Mouse (Mus musculus): ENCODE measurements around the gene Rapgef2. TPM values are rescaled to one million over a fixed set of nuclear protein-coding genes. Genes with fewer than 3 reads are reported as not detected.
"Not testable (repeated sequence)": the region's sequence is repeated elsewhere in the genome, so short reads cannot be mapped to it uniquely, and the experiment has no call there.

Rapgef2 gene
- polyA plus RNA-seq, 1 experiment from 2014 or later: 8.9 TPM

GRCm38 (mm10) chr3:79064096-79064495, 222.2 kb downstream of the Rapgef2 start:
- H3K4me1 ChIP-seq (replicated peaks): no peaks in the 10 kb centered on the region
- 92% methylated on average over 10 of the region's 10 CpGs for WGBS
- ATAC-seq: no peak
- H3K27me3 ChIP-seq: no peaks in the 10 kb centered on the region
- H3K4me2 ChIP-seq (replicated peaks): no peak overlapping the region
- no peak overlapping the region for H3K9ac ChIP-seq (replicated peaks)
- no peaks in the 10 kb centered on the region for H3K9me3 ChIP-seq
- H3K4me3 ChIP-seq (replicated peaks): no peak overlapping the region
- H3K36me3 ChIP-seq: peaks cover 43% of the 10 kb centered on the region
- H3K27ac ChIP-seq: no peak overlapping the region

GRCm38 (mm10) chr3:79061426-79061825, 224.9 kb downstream of the Rapgef2 start:
- Histone ChIP-seq H3K4me3 (replicated peaks) (no peak overlapping the region), H3K27me3 (no peaks in the 10 kb centered on the region), H3K36me3 (peaks cover 23% of the 10 kb centered on the region), H3K9me3 (no peaks in the 10 kb centered on the region), H3K9ac (replicated peaks) (no peak overlapping the region), H3K4me1 (replicated peaks) (no peaks in the 10 kb centered on the region), H3K27ac (no peak overlapping the region), H3K4me2 (replicated peaks) (no peak overlapping the region)
- no peak for ATAC-seq
- WGBS: 90% methylated on average over 6 of the region's 6 CpGs

DNA sequence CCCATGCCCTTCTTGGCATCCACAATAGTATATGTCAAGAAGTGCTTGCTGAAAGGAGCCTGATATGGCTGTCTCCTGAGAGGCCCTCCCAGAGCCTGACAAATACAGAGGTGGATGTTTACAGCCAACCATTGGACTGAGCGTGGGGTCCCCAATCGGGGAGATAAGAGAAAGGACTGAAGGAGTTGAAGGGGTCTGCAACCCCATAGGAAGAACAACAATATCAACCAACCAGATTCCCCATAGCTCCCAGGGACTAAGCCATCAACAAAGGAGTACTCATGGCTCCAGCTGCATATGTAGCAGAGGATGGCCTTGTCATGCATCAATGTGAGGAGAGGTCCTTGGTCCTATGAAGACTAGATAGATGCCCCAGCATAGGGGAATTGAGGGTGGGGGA, 227.8 kb downstream of the Rapgef2 start:
- H3K9me3 ChIP-seq; H3K36me3 ChIP-seq; H3K4me2 ChIP-seq (replicated peaks); H3K27ac ChIP-seq; H3K4me3 ChIP-seq (replicated peaks); H3K4me1 ChIP-seq (replicated peaks); H3K27me3 ChIP-seq; H3K9ac ChIP-seq (replicated peaks); ATAC-seq: not testable (repeated sequence)
- 86% methylated on average over 2 of the region's 2 CpGs for WGBS

DNA sequence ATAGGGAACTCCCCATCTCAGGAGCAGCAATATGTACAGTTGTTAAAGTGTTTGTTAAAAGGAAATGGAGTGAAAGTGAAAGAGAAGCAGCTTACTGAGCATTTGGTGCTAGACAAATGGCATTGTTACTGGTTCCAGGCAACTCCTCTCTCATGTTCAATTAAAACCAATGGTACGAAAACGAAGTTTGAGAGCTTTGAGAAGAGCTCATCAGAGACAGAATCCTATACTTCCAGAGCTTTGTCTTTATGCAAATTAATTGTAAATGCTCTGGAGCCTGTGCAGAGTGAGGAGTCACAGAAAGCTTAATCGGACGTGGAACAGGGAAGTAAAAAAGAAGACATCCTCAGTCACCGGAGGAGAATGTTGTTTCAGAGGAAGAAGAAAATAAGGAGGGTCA, 241.1 kb downstream of the Rapgef2 start:
- Histone ChIP-seq H3K27ac (no peak overlapping the region), H3K4me2 (replicated peaks) (no peak overlapping the region), H3K27me3 (no peaks in the 10 kb centered on the region), H3K4me1 (replicated peaks) (no peaks in the 10 kb centered on the region), H3K9me3 (no peaks in the 10 kb centered on the region), H3K9ac (replicated peaks) (no peak overlapping the region), H3K36me3 (no peaks in the 10 kb centered on the region), H3K4me3 (replicated peaks) (no peak overlapping the region)
- ATAC-seq: no peak
- WGBS: 76% methylated on average over 5 of the region's 5 CpGs

- H3K27ac ChIP-seq: no peak overlapping the region
- 84% methylated on average over 3 of the region's 3 CpGs for WGBS
- H3K4me3 ChIP-seq (replicated peaks): no peak overlapping the region
- no peaks in the 10 kb centered on the region for H3K4me1 ChIP-seq (replicated peaks)
- H3K9me3 ChIP-seq: no peaks in the 10 kb centered on the region
- ATAC-seq: no peak
- no peaks in the 10 kb centered on the region for H3K36me3 ChIP-seq
- no peak overlapping the region for H3K4me2 ChIP-seq (replicated peaks)
- no peak overlapping the region for H3K9ac ChIP-seq (replicated peaks)
- H3K27me3 ChIP-seq: no peaks in the 10 kb centered on the region
Measured at GRCm38 (mm10) chr3:79042973-79043372, 243.3 kb downstream of the Rapgef2 start.

DNA sequence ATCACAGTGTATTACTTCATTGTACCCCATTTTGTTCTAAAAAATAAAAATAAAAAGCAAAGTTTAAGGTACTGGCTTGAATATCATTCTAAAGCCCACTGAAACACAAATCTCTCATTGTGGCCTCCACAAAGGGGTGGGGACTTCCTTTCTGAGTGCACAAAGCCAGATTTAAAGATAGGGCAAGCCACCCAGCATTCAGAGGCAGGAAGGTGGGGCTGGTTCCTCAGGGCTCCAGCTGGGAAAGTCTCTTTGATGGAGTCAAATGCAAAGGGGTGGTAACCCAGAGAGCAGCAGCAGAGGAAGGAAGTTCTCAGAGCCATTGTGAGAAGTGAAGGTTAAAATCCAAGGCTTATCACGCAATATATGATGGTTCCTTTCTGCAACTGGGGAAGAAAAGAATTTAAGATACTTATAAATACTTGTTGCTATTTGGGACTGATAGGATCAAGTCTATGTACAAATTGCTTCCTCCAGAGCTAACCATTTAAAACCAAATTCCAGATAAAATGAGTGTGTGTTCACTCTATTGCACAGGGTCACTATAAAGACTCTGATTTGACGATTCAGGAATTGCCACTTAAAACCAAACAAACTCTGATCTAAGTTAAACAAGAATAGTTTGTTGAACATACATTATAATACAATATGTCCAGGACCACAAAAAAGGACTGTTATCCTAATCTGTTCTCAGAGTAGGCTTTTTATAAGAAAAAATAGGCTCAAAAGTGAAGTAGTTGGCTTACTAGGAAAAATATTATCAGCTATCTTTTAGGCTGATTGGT, 246.5 kb downstream of the Rapgef2 start:
- no peaks in the 10 kb centered on the region for H3K27me3 ChIP-seq
- H3K9ac ChIP-seq (replicated peaks): no peak overlapping the region
- H3K4me1 ChIP-seq (replicated peaks): no peaks in the 10 kb centered on the region
- no peak overlapping the region for H3K4me3 ChIP-seq (replicated peaks)
- H3K4me2 ChIP-seq (replicated peaks): no peak overlapping the region
- no peak for ATAC-seq
- H3K27ac ChIP-seq: no peak overlapping the region
- WGBS: 40% methylated on average over 2 of the region's 2 CpGs
- H3K36me3 ChIP-seq: no peaks in the 10 kb centered on the region
- H3K9me3 ChIP-seq: no peaks in the 10 kb centered on the region

DNA sequence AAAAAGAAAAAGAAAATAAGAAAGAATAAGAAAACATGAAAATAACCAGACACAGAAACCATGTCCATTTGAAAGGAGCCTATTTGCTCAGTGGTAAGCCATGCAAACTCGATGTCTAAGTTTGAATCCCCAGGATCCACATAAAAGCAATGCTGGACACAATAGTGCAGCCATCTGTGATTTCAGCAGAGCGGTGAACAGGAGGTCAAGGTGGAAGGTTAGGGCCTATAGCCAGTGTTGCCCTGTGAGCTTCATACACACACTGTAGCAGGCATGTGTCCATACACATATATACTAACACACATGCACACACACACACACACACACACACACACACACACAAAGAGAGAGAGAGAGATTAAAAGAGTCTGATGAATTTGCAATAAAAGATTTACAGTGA, 247.3 kb downstream of the Rapgef2 start:
- no peak for ATAC-seq
- Histone ChIP-seq H3K9me3 (no peaks in the 10 kb centered on the region), H3K4me1 (replicated peaks) (no peaks in the 10 kb centered on the region), H3K36me3 (no peaks in the 10 kb centered on the region), H3K27ac (no peak overlapping the region), H3K4me3 (replicated peaks) (no peak overlapping the region), H3K9ac (replicated peaks) (no peak overlapping the region), H3K4me2 (replicated peaks) (no peak overlapping the region), H3K27me3 (no peaks in the 10 kb centered on the region)
- 44% methylated on average over 2 of the region's 2 CpGs for WGBS

GRCm38 (mm10) chr3:79034457-79034856, 251.9 kb downstream of the Rapgef2 start:
- no peaks in the 10 kb centered on the region for H3K4me1 ChIP-seq (replicated peaks)
- H3K9ac ChIP-seq (replicated peaks): no peak overlapping the region
- no peak overlapping the region for H3K4me3 ChIP-seq (replicated peaks)
- H3K4me2 ChIP-seq (replicated peaks): no peak overlapping the region
- H3K9me3 ChIP-seq: no peaks in the 10 kb centered on the region
- 88% methylated on average over 2 of the region's 2 CpGs for WGBS
- H3K27me3 ChIP-seq: no peaks in the 10 kb centered on the region
- no peaks in the 10 kb centered on the region for H3K36me3 ChIP-seq
- ATAC-seq: no peak
- H3K27ac ChIP-seq: no peak overlapping the region

- H3K4me2 ChIP-seq (replicated peaks): no peak overlapping the region
- 82% methylated on average over 4 of the region's 4 CpGs for WGBS
- H3K27ac ChIP-seq: no peak overlapping the region
- H3K4me3 ChIP-seq (replicated peaks): no peak overlapping the region
- H3K9ac ChIP-seq (replicated peaks): no peak overlapping the region
- H3K27me3 ChIP-seq: no peaks in the 10 kb centered on the region
- no peak for ATAC-seq
- no peaks in the 10 kb centered on the region for H3K36me3 ChIP-seq
- H3K4me1 ChIP-seq (replicated peaks): no peaks in the 10 kb centered on the region
- H3K9me3 ChIP-seq: no peaks in the 10 kb centered on the region
Measured at GRCm38 (mm10) chr3:79030855-79031254, 255.5 kb downstream of the Rapgef2 start.

GRCm38 (mm10) chr3:79028153-79028878, 258.0 kb downstream of the Rapgef2 start:
- no peak for ATAC-seq
- Histone ChIP-seq H3K4me1 (replicated peaks) (peaks cover 10% of the 10 kb centered on the region), H3K4me3 (replicated peaks) (no peak overlapping the region)

DNA sequence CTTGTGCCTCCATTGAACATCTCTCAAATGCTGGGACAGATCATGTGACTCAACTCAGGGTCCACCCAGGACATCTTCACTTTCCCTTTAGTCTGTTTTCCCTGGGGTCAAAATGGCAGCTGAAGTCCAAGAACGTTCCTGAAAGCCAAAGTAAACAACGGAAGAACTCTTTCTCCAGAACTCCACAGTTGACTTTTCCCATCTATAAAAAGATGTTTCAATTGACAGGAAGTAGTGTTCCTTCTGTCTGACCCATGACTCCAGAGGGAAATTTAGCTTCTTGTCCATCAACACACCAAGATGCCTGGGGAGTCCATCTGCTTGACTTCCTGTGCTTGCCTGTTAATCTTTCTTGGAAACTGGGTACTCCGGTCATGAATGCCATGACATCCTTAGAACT, 260.3 kb downstream of the Rapgef2 start:
- Histone ChIP-seq H3K9ac (replicated peaks) (no peak overlapping the region), H3K4me3 (replicated peaks) (no peak overlapping the region), H3K27me3 (no peaks in the 10 kb centered on the region), H3K36me3 (no peaks in the 10 kb centered on the region), H3K4me2 (replicated peaks) (no peak overlapping the region), H3K9me3 (no peaks in the 10 kb centered on the region), H3K4me1 (replicated peaks) (peaks cover 11% of the 10 kb centered on the region), H3K27ac (no peak overlapping the region)
- ATAC-seq: no peak
- 89% methylated on average over 3 of the region's 3 CpGs for WGBS

More at GRCm38 (mm10) chr3:79028153-79028878, 258.0 kb downstream of the Rapgef2 start:
- Histone ChIP-seq H3K9me3 (no peaks in the 10 kb centered on the region), H3K4me2 (replicated peaks) (no peak overlapping the region), H3K36me3 (no peaks in the 10 kb centered on the region), H3K27ac (no peak overlapping the region), H3K27me3 (no peaks in the 10 kb centered on the region), H3K9ac (replicated peaks) (no peak overlapping the region)
- 76% methylated on average over 14 of the region's 14 CpGs for WGBS

DNA sequence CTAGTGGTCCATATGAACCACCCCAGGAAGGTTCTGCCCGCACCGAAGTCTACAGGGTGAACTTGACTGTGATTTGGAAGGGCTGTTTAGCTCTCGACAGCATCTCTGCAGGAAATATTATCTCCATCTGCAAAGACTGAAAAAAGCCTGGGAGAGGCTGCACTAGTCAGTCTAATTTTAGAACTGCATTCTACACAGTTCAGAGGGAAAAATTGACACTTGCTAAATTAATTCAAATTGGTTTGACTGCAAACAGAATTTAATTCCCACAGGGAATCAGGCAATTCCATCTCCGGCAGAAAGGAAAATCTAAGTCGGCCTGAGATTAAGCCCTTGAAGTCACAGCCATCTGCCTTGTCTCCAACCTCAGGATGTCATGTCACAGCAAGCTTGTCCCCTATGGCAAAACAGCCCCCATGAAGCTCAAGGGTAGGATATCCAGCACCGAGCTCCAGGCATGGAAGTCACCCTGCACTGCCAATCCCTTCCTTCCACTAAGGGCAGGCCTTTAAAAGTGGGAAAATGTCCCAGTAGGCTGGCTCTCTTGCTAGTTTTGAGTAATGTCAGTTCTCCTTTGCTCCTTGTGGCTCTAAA, 262.5 kb downstream of the Rapgef2 start:
- H3K36me3 ChIP-seq: no peaks in the 10 kb centered on the region
- ATAC-seq: peak; percentile 62; the same call in 1 of the 2 replicates
- 70% methylated on average over 6 of the region's 6 CpGs for WGBS
- no peaks in the 10 kb centered on the region for H3K27me3 ChIP-seq
- H3K9me3 ChIP-seq: no peaks in the 10 kb centered on the region
- H3K4me2 ChIP-seq (replicated peaks): no peak overlapping the region
- H3K9ac ChIP-seq (replicated peaks): no peak overlapping the region
- peaks cover 11% of the 10 kb centered on the region for H3K4me1 ChIP-seq (replicated peaks)
- peak overlapping the region; percentile 31; the same call in 1 of the 2 replicates for H3K27ac ChIP-seq
- no peak overlapping the region for H3K4me3 ChIP-seq (replicated peaks)
